Mouse (Mus musculus) lung, adult 2 months (tissue): Measurements from ENCODE around the gene Ccdc80.

Source experiments
- CTCF ChIP-seq: fragments of 200-500 bp; IDR thresholded peaks from 2 replicates; pipeline ENCODE4 v1.5.1; 2011; ENCODE audit warnings: mild to moderate bottlenecking, low read length, control low read depth; ENCODE audit not compliant: insufficient read depth
- POLR2A ChIP-seq: fragments of 200-500 bp; IDR thresholded peaks from 2 replicates; pipeline ENCODE4 v1.6.1; 2011; ENCODE audit warnings: low read depth, mild to moderate bottlenecking, control low read depth, low read length, borderline replicate concordance; ENCODE audit errors: extremely low read depth

GRCm38 (mm10) chr16:45044844-45045243 is 48.4 kb upstream of the Ccdc80 start:
- TF ChIP-seq POLR2A = no peak
- no peak for TF ChIP-seq CTCF
